Mouse (Mus musculus) spleen, adult 2 months (tissue): ENCODE data around the gene Thegl. TPM values are rescaled to one million over a fixed set of nuclear protein-coding genes. Genes with fewer than 3 reads are reported as not detected.

ENCODE experiments used
- DNase-seq, 2 experiments: peaks; one replicate each; pipeline versions ENCODE4 v3.0.0 to v3.0.0-alpha.2; 2012 to 2021; ENCODE audit warnings: low spot score in 2 of 2, low read depth in 1 of 2
- H3K27ac ChIP-seq: fragments of 200-500 bp; 2 replicates; pipeline ENCODE4 v1.5.1; 2012; ENCODE audit warnings: low read length, inconsistent platforms; ENCODE audit not compliant: insufficient read depth
- H3K27me3 ChIP-seq: fragments of 200-500 bp; 2 replicates; pipeline ENCODE4 v1.6.1; 2012; ENCODE audit warnings: mild to moderate bottlenecking, moderate library complexity, low read length, inconsistent platforms; ENCODE audit not compliant: control insufficient read depth, insufficient read depth
- H3K36me3 ChIP-seq: fragments of 200-500 bp; 2 replicates; pipeline ENCODE4 v1.6.1; 2012; ENCODE audit warnings: mild to moderate bottlenecking, low read length, inconsistent platforms; ENCODE audit not compliant: control insufficient read depth, insufficient read depth
- H3K4me1 ChIP-seq: fragments of 200-500 bp; 2 replicates; pipeline ENCODE4 v1.6.1; 2011; ENCODE audit warnings: inconsistent platforms; ENCODE audit not compliant: control insufficient read depth, insufficient read depth, insufficient read length
- H3K4me3 ChIP-seq: fragments of 200-500 bp; 2 replicates; pipeline ENCODE4 v1.5.1; 2011; ENCODE audit warnings: mild to moderate bottlenecking, inconsistent platforms; ENCODE audit not compliant: insufficient read depth, insufficient read length; ENCODE audit errors: extremely low read depth
- CTCF ChIP-seq: fragments of 200-500 bp; IDR thresholded peaks from 2 replicates; pipeline ENCODE4 v1.5.1; 2011; ENCODE audit warnings: mild to moderate bottlenecking, inconsistent platforms; ENCODE audit not compliant: insufficient read depth, insufficient read length, insufficient replicate concordance; ENCODE audit errors: extremely low read depth
- POLR2A ChIP-seq: fragments of 200-500 bp; IDR thresholded peaks from 2 replicates; pipeline ENCODE4 v1.6.1; 2011; ENCODE audit warnings: low read depth, low read length, inconsistent platforms
- WGBS: fragments of 180-500 bp; shearing (Covaris S2); methylation state at CpG from one replicate; pipeline ENCODE4 v1.1.7; 2018; 5-methylcytosine and 5-hydroxymethylcytosine counted together
- polyA plus RNA-seq: library from polyadenylated mRNA; depleted of rRNA; stranded (reverse); fragments of >200 nt; gene quantifications from 2 replicates; pipeline ENCODE4 v1.2.3, GENCODE M21; 2012; rRNA removed

Thegl gene
- polyA plus RNA-seq, 1 experiment, result not detected

DNA sequence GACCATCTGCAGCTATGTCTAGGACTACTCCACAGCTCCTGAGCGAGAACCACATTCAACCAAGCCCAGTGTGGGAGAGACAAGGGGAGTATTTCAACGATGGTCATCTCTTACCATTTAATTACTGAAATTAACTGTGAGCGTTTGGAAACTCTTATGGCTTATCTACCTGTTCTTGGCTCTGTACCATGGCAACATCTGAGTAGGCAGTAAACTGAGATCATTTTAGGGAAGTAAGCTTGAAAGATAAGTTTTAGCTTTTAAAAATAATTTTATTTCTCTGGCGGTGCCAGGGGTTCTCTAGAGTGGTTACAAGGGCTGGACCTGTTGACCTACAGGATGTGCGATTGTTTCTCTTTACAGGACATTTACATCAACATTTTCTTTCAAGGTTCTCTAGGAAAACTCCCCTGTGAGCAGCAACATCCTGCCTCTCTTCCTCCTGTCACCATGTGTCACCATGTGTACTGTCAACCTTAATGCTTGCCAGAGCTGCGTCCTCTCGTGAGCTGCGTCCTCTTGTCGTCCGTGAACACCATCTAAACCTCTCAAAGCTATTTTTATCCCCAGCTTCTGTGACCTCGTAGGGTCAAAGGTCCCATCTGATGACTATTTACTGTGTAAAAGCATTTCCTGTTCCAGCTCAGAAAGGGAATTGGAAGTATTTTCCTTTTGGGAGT, 83.6 kb downstream of the Thegl start:
- no peak for DNase-seq
- H3K27ac ChIP-seq, result no peak overlapping the region
- TF ChIP-seq CTCF, result no peak
- TF ChIP-seq POLR2A, result no peak
- peaks cover 15% of the 10 kb centered on the region; the same call in 1 of the 2 replicates for H3K4me1 ChIP-seq
- 26% methylated on average over 11 of the region's 11 CpGs for WGBS
- no peak overlapping the region for H3K4me3 ChIP-seq
- H3K36me3 ChIP-seq, result no peaks in the 10 kb centered on the region
- no peaks in the 10 kb centered on the region for H3K27me3 ChIP-seq

DNA sequence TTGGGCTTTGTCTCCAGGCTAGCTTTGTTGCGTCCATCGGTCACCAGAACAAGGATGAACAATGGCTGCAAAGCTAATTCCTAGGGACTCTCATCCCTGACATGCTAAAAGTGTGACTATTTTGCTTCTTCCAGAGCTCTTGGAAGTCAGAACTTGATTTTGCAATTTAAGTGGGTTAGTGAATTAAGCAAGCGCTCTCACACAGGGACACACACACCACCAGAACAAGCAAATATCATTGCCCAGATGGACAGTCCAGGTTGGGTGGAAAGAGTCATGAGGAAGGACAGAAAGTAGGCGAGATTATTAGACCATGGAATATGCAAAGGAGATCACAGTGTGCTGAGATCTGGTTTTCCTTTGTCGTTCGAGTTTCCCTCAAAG, 84.2 kb downstream of the Thegl start:
- Histone ChIP-seq H3K27me3 (no peaks in the 10 kb centered on the region), H3K4me3 (no peak overlapping the region), H3K4me1 (peaks cover 15% of the 10 kb centered on the region; the same call in 1 of the 2 replicates), H3K36me3 (no peaks in the 10 kb centered on the region), H3K27ac (no peak overlapping the region)
- 69% methylated on average over 6 of the region's 6 CpGs for WGBS
- no peak for DNase-seq
- no peak for TF ChIP-seq CTCF
- TF ChIP-seq POLR2A, result no peak

DNA sequence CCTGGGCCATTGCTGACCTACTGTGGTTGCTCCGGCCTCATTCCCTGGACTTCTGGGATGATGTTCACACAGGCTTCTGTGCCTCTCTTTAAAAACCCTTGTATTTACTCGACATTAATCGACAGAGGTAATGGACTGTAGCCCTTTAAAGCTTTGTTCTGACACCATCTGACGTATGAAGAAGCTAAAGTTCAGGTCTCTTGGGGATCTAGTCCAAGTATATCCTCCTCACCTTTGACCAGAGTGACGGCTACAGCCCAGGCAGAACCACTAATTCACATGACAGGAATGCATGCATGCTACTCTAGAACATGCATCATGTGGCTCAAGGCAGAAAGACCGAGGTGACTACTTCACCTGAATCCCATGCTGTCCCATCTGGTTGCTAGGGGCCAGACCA, 84.9 kb downstream of the Thegl start:
- TF ChIP-seq CTCF (no peak), POLR2A (no peak)
- Histone ChIP-seq H3K36me3 (no peaks in the 10 kb centered on the region), H3K4me3 (no peak overlapping the region), H3K27ac (no peak overlapping the region), H3K27me3 (no peaks in the 10 kb centered on the region), H3K4me1 (peaks cover 12% of the 10 kb centered on the region; the same call in 1 of the 2 replicates)
- WGBS, result 86% methylated on average over 6 of the region's 6 CpGs
- DNase-seq, result no peak

DNA sequence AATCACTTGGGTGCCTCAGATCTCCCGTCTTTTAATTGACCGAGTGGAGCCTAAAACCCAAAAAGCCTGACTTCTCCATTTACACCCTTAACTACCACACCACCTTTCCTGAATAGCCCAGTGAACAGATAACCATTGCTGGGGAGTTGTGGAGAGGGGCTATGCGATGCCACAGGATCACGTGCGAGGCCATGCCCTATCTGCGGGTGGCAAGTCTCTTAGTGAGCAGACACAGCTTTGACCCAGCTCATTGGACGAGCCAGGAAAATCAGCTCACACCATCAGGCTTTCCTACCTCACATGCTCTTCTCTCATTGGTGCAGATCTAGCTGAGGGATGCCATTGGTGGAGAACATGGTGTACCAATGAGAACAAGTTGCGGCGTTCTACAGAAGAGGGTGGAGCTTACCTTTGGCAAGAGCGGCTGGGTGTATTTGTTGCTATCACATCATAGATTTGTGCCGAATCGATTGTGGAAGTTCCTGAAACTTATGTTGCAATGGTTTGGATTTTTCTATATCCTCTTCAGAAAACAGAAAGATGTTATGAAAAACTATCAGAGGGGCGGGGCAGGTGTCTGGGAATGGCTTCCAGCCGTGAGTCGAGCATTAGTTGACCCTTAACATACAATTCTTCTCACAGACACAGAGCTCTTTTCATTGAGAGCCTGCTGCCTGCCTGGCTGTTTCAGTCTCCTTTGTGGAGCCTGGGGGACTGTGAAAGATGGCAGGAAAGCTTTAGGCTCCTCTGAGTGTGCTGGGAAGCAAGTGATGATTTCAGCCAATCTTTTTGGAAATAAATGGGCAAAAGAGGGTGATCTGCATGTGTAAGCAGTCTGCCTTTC, 86.9 kb downstream of the Thegl start:
- H3K4me3 ChIP-seq, result no peak overlapping the region
- H3K4me1 ChIP-seq, result peaks cover 10% of the 10 kb centered on the region; the same call in 1 of the 2 replicates
- DNase-seq, result no peak
- TF ChIP-seq CTCF (no peak), POLR2A (no peak)
- no peaks in the 10 kb centered on the region for H3K36me3 ChIP-seq
- H3K27ac ChIP-seq, result no peak overlapping the region
- no peaks in the 10 kb centered on the region for H3K27me3 ChIP-seq
- WGBS, result 85% methylated on average over 15 of the region's 15 CpGs

DNA sequence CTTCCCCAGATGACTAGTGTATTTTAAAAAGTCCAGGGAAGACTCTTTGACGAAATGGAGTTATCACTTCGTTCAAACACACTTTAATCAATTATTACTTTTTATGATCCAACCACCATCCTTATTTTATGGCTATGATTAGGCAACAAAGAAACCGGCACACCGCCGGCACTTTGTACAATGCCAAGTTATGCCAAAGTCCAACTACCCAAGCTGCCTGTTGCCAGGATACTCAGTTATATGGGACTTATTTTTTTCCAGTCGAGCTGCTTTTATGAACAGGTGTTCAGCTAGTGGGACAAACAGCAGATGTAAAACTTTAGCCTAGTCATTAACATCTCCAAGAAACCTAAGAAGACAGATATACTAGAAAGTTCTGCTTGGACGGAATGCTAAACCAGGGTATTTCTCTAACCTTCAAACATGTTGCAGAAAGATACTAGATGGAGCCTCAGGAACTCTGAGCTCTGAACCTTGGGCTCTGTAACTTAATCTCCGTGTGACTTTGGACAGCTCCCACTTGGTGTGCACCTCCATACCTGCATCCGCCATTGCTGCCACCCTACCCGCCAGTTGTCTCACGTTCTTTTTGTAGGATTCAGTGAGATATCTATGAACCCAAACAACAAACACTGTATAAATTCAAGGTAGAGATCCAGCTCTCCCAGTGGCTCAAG, 91.5 kb downstream of the Thegl start:
- WGBS, result 89% methylated on average over 11 of the region's 11 CpGs
- DNase-seq, result no peak
- no peak overlapping the region for H3K27ac ChIP-seq
- no peaks in the 10 kb centered on the region for H3K36me3 ChIP-seq
- H3K4me1 ChIP-seq, result no peaks in the 10 kb centered on the region
- no peak for TF ChIP-seq POLR2A
- TF ChIP-seq CTCF, result no peak
- no peaks in the 10 kb centered on the region for H3K27me3 ChIP-seq
- no peak overlapping the region for H3K4me3 ChIP-seq

DNA sequence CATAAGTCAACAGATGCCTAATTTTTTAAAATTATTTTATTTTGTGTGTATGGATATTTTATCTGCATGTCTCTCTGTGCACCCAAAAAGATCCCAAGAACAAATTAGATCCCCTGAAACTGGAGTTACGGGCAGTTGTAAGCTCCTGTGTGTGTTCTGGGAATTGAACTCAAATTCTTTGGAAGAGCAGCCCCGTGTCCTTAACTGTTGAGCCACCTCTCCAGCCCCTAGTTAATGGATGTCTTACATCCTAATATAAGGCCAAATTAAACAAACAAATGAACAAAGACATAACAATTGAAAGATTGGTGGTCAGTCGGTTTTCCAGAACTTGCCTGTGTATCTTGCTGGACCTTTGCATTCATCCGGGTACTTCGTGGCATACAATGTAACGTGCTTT, 93.0 kb downstream of the Thegl start:
- Histone ChIP-seq H3K27me3 (no peaks in the 10 kb centered on the region), H3K27ac (no peak overlapping the region), H3K36me3 (no peaks in the 10 kb centered on the region), H3K4me1 (no peaks in the 10 kb centered on the region), H3K4me3 (no peak overlapping the region)
- WGBS, result 91% methylated on average over 6 of the region's 6 CpGs
- DNase-seq, result no peak
- TF ChIP-seq POLR2A (no peak), CTCF (no peak)

DNA sequence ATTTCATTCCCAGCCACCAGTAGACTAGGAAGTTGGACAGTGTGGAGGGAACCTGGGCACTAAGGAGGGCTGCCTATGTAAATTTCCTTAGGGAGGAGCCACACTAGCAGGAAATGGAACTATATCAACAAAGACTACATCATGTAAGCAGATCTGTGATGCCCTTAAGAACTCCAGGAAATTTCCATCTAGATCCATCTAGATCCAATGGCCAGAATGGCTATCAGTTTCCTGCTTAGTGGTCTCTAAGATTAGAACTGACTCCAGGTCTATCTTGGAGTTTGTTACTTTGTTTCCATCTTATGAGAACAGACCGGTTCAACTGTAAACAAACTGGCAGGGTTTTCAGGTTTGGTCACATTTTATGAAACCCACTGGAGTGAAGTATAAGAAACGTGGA, 94.0 kb downstream of the Thegl start:
- H3K27me3 ChIP-seq, result no peaks in the 10 kb centered on the region
- no peak overlapping the region for H3K4me3 ChIP-seq
- no peaks in the 10 kb centered on the region for H3K36me3 ChIP-seq
- no peak for DNase-seq
- H3K4me1 ChIP-seq, result no peaks in the 10 kb centered on the region
- no peak overlapping the region for H3K27ac ChIP-seq
- WGBS, result 85% methylated on average over 2 of the region's 2 CpGs
- TF ChIP-seq POLR2A (no peak), CTCF (no peak)

Other genes starting within 250 kb of the Thegl start
- gene Aasdh, start 110.5 kb upstream of the Thegl start, polyA plus RNA-seq, result 7.4 and 9.8 TPM in 2 replicates
- gene Paics, start 64.7 kb upstream of the Thegl start, polyA plus RNA-seq, result 27.9 and 30.0 TPM in 2 replicates
- 5.1 TPM in 2 replicates for gene Ppat, start 64.4 kb upstream of the Thegl start, polyA plus RNA-seq
- gene Srp72, start 41.3 kb upstream of the Thegl start, polyA plus RNA-seq, result 12.4 and 12.6 TPM in 2 replicates
- gene Arl9, start 12.0 kb upstream of the Thegl start, polyA plus RNA-seq, result not detected in 2 replicates
- gene Hopx, start 99.1 kb downstream of the Thegl start, polyA plus RNA-seq, result 18.2 and 26.1 TPM in 2 replicates
- 0.18 and 0.25 TPM in 2 replicates for gene Spink2, start 195.4 kb downstream of the Thegl start, polyA plus RNA-seq
- 6.5 and 8.0 TPM in 2 replicates for gene Rest, start 249.5 kb downstream of the Thegl start, polyA plus RNA-seq